Mouse (Mus musculus) spleen, adult 2 months (tissue): ENCODE data around the gene Lingo2.

Experiments used
- CTCF ChIP-seq: fragments of 200-500 bp; IDR thresholded peaks from 2 replicates; pipeline ENCODE4 v1.5.1; 2011; ENCODE audit warnings: mild to moderate bottlenecking, inconsistent platforms; ENCODE audit not compliant: insufficient read depth, insufficient read length, insufficient replicate concordance; ENCODE audit errors: extremely low read depth
- POLR2A ChIP-seq: fragments of 200-500 bp; IDR thresholded peaks from 2 replicates; pipeline ENCODE4 v1.6.1; 2011; ENCODE audit warnings: low read depth, low read length, inconsistent platforms

DNA sequence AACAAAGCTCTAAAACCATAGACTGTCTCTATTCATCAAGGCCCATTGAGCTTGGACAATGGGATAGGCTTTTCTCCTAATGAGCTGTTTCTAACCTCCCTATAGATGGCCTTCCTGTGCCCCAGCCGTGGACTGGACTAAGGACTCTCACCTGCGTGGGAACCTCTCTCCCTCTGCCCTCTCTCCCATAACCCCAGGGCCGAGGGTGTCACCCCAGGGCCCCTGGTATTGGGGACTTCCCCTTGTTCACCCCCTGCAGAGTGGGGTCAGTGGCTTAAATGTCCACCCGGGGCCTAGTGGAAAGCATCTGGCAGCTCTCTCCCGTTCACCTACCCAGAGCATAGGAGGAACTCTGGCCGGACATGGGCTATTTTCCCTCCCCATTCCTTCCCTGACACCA, 965.5 kb downstream of the Lingo2 start:
- TF ChIP-seq POLR2A (no peak), CTCF (no peak)
